Mouse (Mus musculus): ENCODE measurements around the gene Farsb.

- TF ChIP-seq GATA1 (IDR thresholded peaks at IDR 0.05; ENCODE audit: borderline replicate concordance, low read length) (no peak), FLI1 (IDR thresholded peaks at IDR 0.05; ENCODE audit: low read length) (no peak)
These were observed at the start of gene Farsb for GRCm38 (mm10) chr1:78488752-78489492.

All from megakaryocyte, embryonic 14.5 days (primary cell).